Mouse (Mus musculus) forebrain, postnatal 0 days (tissue): ENCODE measurements around the gene Tspan6. TPM values are rescaled to one million over a fixed set of nuclear protein-coding genes. Genes with fewer than 3 reads are reported as not detected.

ENCODE experiments used
- ATAC-seq: fragments of 200-750 bp; cut with Nextera tagmentation; 2 replicates; pipeline ENCODE4 v1.8.0; 2017; ENCODE audit warnings: mild to moderate bottlenecking, moderate library complexity
- DNase-seq: peaks from one replicate; pipeline ENCODE4 v3.0.0-alpha.2; 2015
- H3K27ac ChIP-seq: fragments of 300-500 bp; sonication (generic); 2 replicates; pipeline ENCODE4 v1.5.1; 2014; ENCODE audit warnings: low read depth, mild to moderate bottlenecking, antibody characterized with exemption, low read length, moderate library complexity, mixed read lengths
- H3K27me3 ChIP-seq: fragments of 300-500 bp; sonication (generic); 2 replicates; pipeline ENCODE4 v1.6.1; 2014; ENCODE audit warnings: mild to moderate bottlenecking, low read length, mixed read lengths; ENCODE audit not compliant: insufficient read depth
- H3K36me3 ChIP-seq: fragments of 300-500 bp; sonication (generic); 2 replicates; pipeline ENCODE4 v1.6.1; 2014; ENCODE audit warnings: mild to moderate bottlenecking, moderate library complexity; ENCODE audit not compliant: insufficient read depth
- H3K4me1 ChIP-seq: fragments of 300-500 bp; sonication (generic); 2 replicates; pipeline ENCODE4 v1.6.1; 2014; ENCODE audit warnings: antibody characterized with exemption; ENCODE audit not compliant: insufficient read depth
- H3K4me2 ChIP-seq: fragments of 300-500 bp; sonication (generic); 2 replicates; pipeline ENCODE4 v1.6.1; 2014; ENCODE audit warnings: low read depth, mild to moderate bottlenecking, moderate library complexity
- H3K4me3 ChIP-seq: fragments of 300-500 bp; sonication (generic); 2 replicates; pipeline ENCODE4 v1.5.1; 2014; ENCODE audit warnings: low read depth, low read length, mixed read lengths
- H3K9ac ChIP-seq: fragments of 300-500 bp; sonication (generic); 2 replicates; pipeline ENCODE4 v1.6.1; 2014; ENCODE audit warnings: mild to moderate bottlenecking
- H3K9me3 ChIP-seq: fragments of 300-500 bp; sonication (generic); 2 replicates; pipeline ENCODE4 v1.6.1; 2016; ENCODE audit warnings: low read length
- CTCF ChIP-seq: sonication (generic); IDR thresholded peaks from 2 replicates; pipeline ENCODE4 v1.5.1; 2016; ENCODE audit warnings: antibody characterized with exemption, control low read depth, low read depth
- WGBS: fragments of 180-500 bp; shearing (Covaris S2); extraction: QIAGEN DNeasy Blood & Tissue Kit; methylation state at CpG from one replicate; pipeline ENCODE4 v1.1.7; 2014; 5-methylcytosine and 5-hydroxymethylcytosine counted together
- polyA plus RNA-seq: library from polyadenylated mRNA; unstranded; fragments of >200 nt; fragmentation: Nextera tagmentation; extraction: Ambion mirVana; gene quantifications from 2 replicates; pipeline ENCODE4 v1.2.1, GENCODE M21; 2015
- total RNA-seq: library from RNA; depleted of rRNA; stranded (reverse); fragments of >200 nt; gene quantifications from 2 replicates; pipeline ENCODE4 v1.2.3, GENCODE M21; 2014

Gene Tspan6
- total and polyA plus RNA-seq, 2 experiments from 2014 or later = 177 to 263 TPM

GRCm38 (mm10) chrX:133914219-133914618, 16.0 kb upstream of the Tspan6 start:
- no peaks in the 10 kb centered on the region for H3K27me3 ChIP-seq
- H3K9ac ChIP-seq = no peak overlapping the region
- ATAC-seq (no peak), DNase-seq (no peak)
- H3K27ac ChIP-seq = no peak overlapping the region
- WGBS = 74% methylated on average over 7 of the region's 7 CpGs
- H3K4me3 ChIP-seq = no peak overlapping the region
- TF ChIP-seq CTCF = no peak
- H3K4me2 ChIP-seq = no peak overlapping the region
- H3K4me1 ChIP-seq = no peaks in the 10 kb centered on the region
- no peaks in the 10 kb centered on the region for H3K36me3 ChIP-seq
- H3K9me3 ChIP-seq = no peaks in the 10 kb centered on the region

GRCm38 (mm10) chrX:133913006-133913405, 14.8 kb upstream of the Tspan6 start:
- Histone ChIP-seq H3K27ac (no peak overlapping the region), H3K4me1 (no peaks in the 10 kb centered on the region), H3K4me3 (no peak overlapping the region), H3K9ac (no peak overlapping the region), H3K4me2 (no peak overlapping the region), H3K27me3 (no peaks in the 10 kb centered on the region), H3K9me3 (no peaks in the 10 kb centered on the region), H3K36me3 (no peaks in the 10 kb centered on the region)
- 81% methylated on average over 3 of the region's 3 CpGs for WGBS
- TF ChIP-seq CTCF = no peak
- ATAC-seq (no peak), DNase-seq (no peak)

GRCm38 (mm10) chrX:133911397-133912103, 13.3 kb upstream of the Tspan6 start:
- H3K4me1 ChIP-seq = no peaks in the 10 kb centered on the region
- H3K9me3 ChIP-seq = no peaks in the 10 kb centered on the region
- no peak overlapping the region for H3K9ac ChIP-seq
- H3K4me3 ChIP-seq = no peak overlapping the region
- H3K27me3 ChIP-seq = no peaks in the 10 kb centered on the region
- DNase-seq = no peak
- H3K36me3 ChIP-seq = no peaks in the 10 kb centered on the region
- TF ChIP-seq CTCF = no peak
- no peak overlapping the region for H3K4me2 ChIP-seq
- WGBS = 39% methylated on average over 10 of the region's 10 CpGs
- no peak overlapping the region for H3K27ac ChIP-seq
- no peak for ATAC-seq

GRCm38 (mm10) chrX:133908261-133908660, 10.0 kb upstream of the Tspan6 start, which contains the start of gene Srpx2:
Gene Srpx2, plus strand, starts transcription at chrX:133908426.
- no peak within 1 kb of the TSS for H3K27ac ChIP-seq
- no peak for ATAC-seq
- no peaks in the 10 kb centered on the region for H3K36me3 ChIP-seq
- no peak for TF ChIP-seq CTCF
- no peak for DNase-seq
- no peak within 1 kb of the TSS for H3K9ac ChIP-seq
- H3K9me3 ChIP-seq = no peaks in the 10 kb centered on the region
- no peak within 1 kb of the TSS for H3K4me3 ChIP-seq
- no peak within 1 kb of the TSS for H3K4me2 ChIP-seq
- 51% methylated on average over 3 of the region's 3 CpGs for whole genome bisulfite sequencing
- H3K27me3 ChIP-seq = no peaks in the 10 kb centered on the region
- no peaks in the 10 kb centered on the region for H3K4me1 ChIP-seq

- Histone ChIP-seq H3K9me3 (no peaks in the 10 kb centered on the region), H3K4me3 (no peak overlapping the region), H3K36me3 (no peaks in the 10 kb centered on the region), H3K27me3 (no peaks in the 10 kb centered on the region), H3K27ac (no peak overlapping the region), H3K4me1 (no peaks in the 10 kb centered on the region), H3K9ac (no peak overlapping the region), H3K4me2 (no peak overlapping the region)
- no peak for TF ChIP-seq CTCF
- DNase-seq (no peak), ATAC-seq (no peak)
- WGBS = 88% methylated on average over 5 of the region's 5 CpGs
Measured at GRCm38 (mm10) chrX:133888111-133888510, 10.1 kb downstream of the Tspan6 start.

- Histone ChIP-seq H3K27me3 (no peaks in the 10 kb centered on the region), H3K4me2 (no peak overlapping the region), H3K4me1 (no peaks in the 10 kb centered on the region), H3K9me3 (no peaks in the 10 kb centered on the region), H3K4me3 (no peak overlapping the region), H3K36me3 (no peaks in the 10 kb centered on the region), H3K9ac (no peak overlapping the region), H3K27ac (no peak overlapping the region)
- ATAC-seq (no peak), DNase-seq (no peak)
- 90% methylated on average over 3 of the region's 3 CpGs for WGBS
- TF ChIP-seq CTCF = no peak
Measured at GRCm38 (mm10) chrX:133887308-133887707, 10.9 kb downstream of the Tspan6 start.

- DNase-seq = no peak
- Histone ChIP-seq H3K27me3 (no peaks in the 10 kb centered on the region), H3K4me1 (no peaks in the 10 kb centered on the region), H3K4me3 (no peak overlapping the region), H3K4me2 (no peak overlapping the region), H3K36me3 (no peaks in the 10 kb centered on the region), H3K27ac (no peak overlapping the region), H3K9me3 (no peaks in the 10 kb centered on the region), H3K9ac (no peak overlapping the region)
- no peak for TF ChIP-seq CTCF
- WGBS = 90% methylated on average over 6 of the region's 6 CpGs
- no peak for ATAC-seq
Measured at GRCm38 (mm10) chrX:133869743-133870142, 28.5 kb downstream of the Tspan6 start.
